Mouse (Mus musculus) hindbrain, embryonic 15.5 days (tissue): ENCODE results near the gene Nhsl1. TPM values are rescaled to one million over a fixed set of nuclear protein-coding genes. Genes with fewer than 3 reads are reported as not detected.
"Not testable (repeated sequence)": the region's sequence is repeated elsewhere in the genome, so short reads cannot be mapped to it uniquely, and the experiment has no call there.

Experiments used
- ATAC-seq: fragments of 200-750 bp; cut with Nextera tagmentation; 2 replicates; pipeline ENCODE4 v1.8.0; 2017; ENCODE audit warnings: low read depth, moderate number of reproducible peaks, moderate TSS enrichment; ENCODE audit not compliant: low FRiP score
- H3K27ac ChIP-seq: fragments of 300-500 bp; sonication (generic); replicated peaks from 2 replicates; pipeline ENCODE4 v1.5.1; 2015; ENCODE audit warnings: mild to moderate bottlenecking, inconsistent platforms
- H3K27me3 ChIP-seq: fragments of 300-500 bp; sonication (generic); 2 replicates; pipeline ENCODE4 v1.6.1; 2015; ENCODE audit warnings: control low read depth, inconsistent platforms
- H3K36me3 ChIP-seq: fragments of 300-500 bp; sonication (generic); 2 replicates; pipeline ENCODE4 v1.6.1; 2015; ENCODE audit warnings: control low read depth, inconsistent platforms
- H3K4me1 ChIP-seq: fragments of 300-500 bp; sonication (generic); replicated peaks from 2 replicates; pipeline ENCODE4 v1.6.1; 2015; ENCODE audit warnings: control low read depth, inconsistent platforms
- H3K4me2 ChIP-seq: fragments of 300-500 bp; sonication (generic); 2 replicates; pipeline ENCODE4 v1.6.1; 2015; ENCODE audit warnings: moderate library complexity, mild to moderate bottlenecking, inconsistent platforms
- H3K4me3 ChIP-seq: fragments of 300-500 bp; sonication (generic); 2 replicates; pipeline ENCODE4 v1.5.1; 2015; ENCODE audit warnings: mild to moderate bottlenecking, inconsistent platforms
- H3K9ac ChIP-seq: fragments of 300-500 bp; sonication (generic); 2 replicates; pipeline ENCODE4 v1.6.1; 2015; ENCODE audit warnings: inconsistent platforms
- H3K9me3 ChIP-seq: fragments of 300-500 bp; sonication (generic); 2 replicates; pipeline ENCODE4 v1.6.1; 2016; ENCODE audit warnings: control low read depth, inconsistent platforms
- WGBS: fragments of 180-500 bp; shearing (Covaris S2); methylation state at CpG from one replicate; pipeline ENCODE4 v1.1.7; 2015; 5-methylcytosine and 5-hydroxymethylcytosine counted together
- polyA plus RNA-seq: library from polyadenylated mRNA; unstranded; fragments of >200 nt; fragmentation: Nextera tagmentation; extraction: Ambion mirVana; gene quantifications from 2 replicates; pipeline ENCODE4 v1.2.1, GENCODE M21; 2015

Nhsl1 gene
- polyA plus RNA-seq, 1 experiment from 2014 or later = 15.6 TPM

GRCm38 (mm10) chr10:18430973-18431372 is 112.2 kb downstream of the Nhsl1 start:
- 1% methylated on average over 18 of the region's 18 CpGs for WGBS
- peak; percentile 85 for ATAC-seq

GRCm38 (mm10) chr10:18431546-18431945 is 112.8 kb downstream of the Nhsl1 start:
- Histone ChIP-seq H3K9me3 (no peaks in the 10 kb centered on the region), H3K27me3 (no peaks in the 10 kb centered on the region), H3K36me3 (peaks cover 8% of the 10 kb centered on the region), H3K4me3 (no peak overlapping the region; the same call in 1 of the 2 replicates), H3K4me2 (peak overlapping the region; percentile 62), H3K27ac (no peak overlapping the region), H3K4me1 (peaks cover 33% of the 10 kb centered on the region), H3K9ac (no peak overlapping the region)
- ATAC-seq = no peak
- WGBS = 79% methylated on average over 3 of the region's 3 CpGs

More at GRCm38 (mm10) chr10:18430973-18431372, 112.2 kb downstream of the Nhsl1 start:
- peaks cover 29% of the 10 kb centered on the region for H3K4me1 ChIP-seq
- peak overlapping the region; percentile 45 for H3K9ac ChIP-seq
- H3K4me2 ChIP-seq = peak overlapping the region; percentile 62
- H3K9me3 ChIP-seq = no peaks in the 10 kb centered on the region
- H3K27ac ChIP-seq = peak overlapping the region; percentile 68
- peak overlapping the region; percentile 39 for H3K4me3 ChIP-seq
- H3K27me3 ChIP-seq = no peaks in the 10 kb centered on the region
- peaks cover 8% of the 10 kb centered on the region for H3K36me3 ChIP-seq

- Histone ChIP-seq H3K4me3 (no peak overlapping the region), H3K9ac (no peak overlapping the region), H3K27me3 (no peaks in the 10 kb centered on the region), H3K27ac (no peak overlapping the region), H3K4me1 (peaks cover 41% of the 10 kb centered on the region), H3K4me2 (no peak overlapping the region), H3K36me3 (no peaks in the 10 kb centered on the region), H3K9me3 (no peaks in the 10 kb centered on the region)
- no peak for ATAC-seq
- WGBS = 66% methylated on average over 6 of the region's 6 CpGs
Measured at GRCm38 (mm10) chr10:18435454-18435853, 116.7 kb downstream of the Nhsl1 start.

- no peak overlapping the region for H3K4me2 ChIP-seq
- no peaks in the 10 kb centered on the region for H3K9me3 ChIP-seq
- no peak overlapping the region for H3K4me3 ChIP-seq
- no peaks in the 10 kb centered on the region for H3K36me3 ChIP-seq
- 57% methylated on average over 7 of the region's 7 CpGs for WGBS
- no peak for ATAC-seq
- peaks cover 36% of the 10 kb centered on the region for H3K4me1 ChIP-seq
- H3K27ac ChIP-seq = no peak overlapping the region
- no peak overlapping the region for H3K9ac ChIP-seq
- no peaks in the 10 kb centered on the region for H3K27me3 ChIP-seq
Measured at GRCm38 (mm10) chr10:18435938-18436337, 117.2 kb downstream of the Nhsl1 start.

- Histone ChIP-seq H3K4me2 (no peak overlapping the region), H3K9ac (no peak overlapping the region), H3K27me3 (no peaks in the 10 kb centered on the region), H3K27ac (0 out of 2 replicates have a peak overlapping the region, but pooled peaks have one; percentile 42), H3K36me3 (no peaks in the 10 kb centered on the region), H3K4me1 (peaks cover 28% of the 10 kb centered on the region), H3K4me3 (no peak overlapping the region), H3K9me3 (no peaks in the 10 kb centered on the region)
- no peak for ATAC-seq
- 48% methylated on average over 2 of the region's 2 CpGs for WGBS
Measured at GRCm38 (mm10) chr10:18437584-18437983, 118.8 kb downstream of the Nhsl1 start.

- 0 out of 2 replicates have a peak, but pooled peaks have one; percentile 45 for ATAC-seq
- H3K36me3 ChIP-seq = no peaks in the 10 kb centered on the region
- WGBS = 17% methylated on average over 6 of the region's 6 CpGs
- no peak overlapping the region for H3K4me3 ChIP-seq
- no peaks in the 10 kb centered on the region for H3K9me3 ChIP-seq
- H3K27ac ChIP-seq = peak overlapping the region; percentile 14; the same call in 1 of the 2 replicates
- H3K4me1 ChIP-seq = peaks cover 23% of the 10 kb centered on the region
- H3K27me3 ChIP-seq = no peaks in the 10 kb centered on the region
- H3K4me2 ChIP-seq = 0 out of 2 replicates have a peak overlapping the region, but pooled peaks have one; percentile 2
- no peak overlapping the region for H3K9ac ChIP-seq
Measured at GRCm38 (mm10) chr10:18445603-18446358, 127.0 kb downstream of the Nhsl1 start.

- Histone ChIP-seq H3K27me3 (no peaks in the 10 kb centered on the region), H3K9ac (no peak overlapping the region), H3K27ac (peak overlapping the region; percentile 14; the same call in 1 of the 2 replicates), H3K4me3 (no peak overlapping the region), H3K4me1 (peaks cover 23% of the 10 kb centered on the region), H3K36me3 (no peaks in the 10 kb centered on the region), H3K4me2 (0 out of 2 replicates have a peak overlapping the region, but pooled peaks have one; percentile 2), H3K9me3 (no peaks in the 10 kb centered on the region)
- peak; percentile 46; the same call in 1 of the 2 replicates for ATAC-seq
- 12% methylated on average over 5 of the region's 7 CpGs for WGBS
Measured at GRCm38 (mm10) chr10:18446359-18446820, 127.6 kb downstream of the Nhsl1 start.

- no peak overlapping the region for H3K4me2 ChIP-seq
- ATAC-seq = no peak
- H3K27me3 ChIP-seq = no peaks in the 10 kb centered on the region
- H3K4me1 ChIP-seq = peaks cover 23% of the 10 kb centered on the region
- no peaks in the 10 kb centered on the region for H3K36me3 ChIP-seq
- 62% methylated on average over 4 of the region's 4 CpGs for WGBS
- H3K9me3 ChIP-seq = no peaks in the 10 kb centered on the region
- H3K4me3 ChIP-seq = no peak overlapping the region
- H3K27ac ChIP-seq = no peak overlapping the region
- H3K9ac ChIP-seq = no peak overlapping the region
Measured at GRCm38 (mm10) chr10:18447299-18447698, 128.5 kb downstream of the Nhsl1 start.

- not testable (repeated sequence) for H3K27me3 ChIP-seq, ATAC-seq, H3K27ac ChIP-seq, H3K36me3 ChIP-seq, H3K4me2 ChIP-seq, H3K4me3 ChIP-seq, H3K9me3 ChIP-seq, H3K9ac ChIP-seq
- 89% methylated on average over 7 of the region's 7 CpGs for WGBS
- H3K4me1 ChIP-seq = peaks cover 31% of the 10 kb centered on the region
Measured at GRCm38 (mm10) chr10:18448896-18449295, 130.1 kb downstream of the Nhsl1 start.

- Histone ChIP-seq H3K9ac (no peak overlapping the region), H3K27me3 (no peaks in the 10 kb centered on the region), H3K36me3 (no peaks in the 10 kb centered on the region), H3K4me2 (no peak overlapping the region), H3K9me3 (no peaks in the 10 kb centered on the region), H3K27ac (no peak overlapping the region; the same call in 1 of the 2 replicates), H3K4me1 (peaks cover 35% of the 10 kb centered on the region), H3K4me3 (no peak overlapping the region)
- WGBS = 23% methylated on average over 4 of the region's 4 CpGs
- peak; percentile 83 for ATAC-seq
Measured at GRCm38 (mm10) chr10:18453380-18453779, 134.6 kb downstream of the Nhsl1 start.

- Histone ChIP-seq H3K9me3 (no peaks in the 10 kb centered on the region), H3K27me3 (no peaks in the 10 kb centered on the region), H3K27ac (no peak overlapping the region), H3K36me3 (no peaks in the 10 kb centered on the region), H3K4me1 (peaks cover 43% of the 10 kb centered on the region), H3K9ac (no peak overlapping the region), H3K4me3 (no peak overlapping the region), H3K4me2 (no peak overlapping the region)
- no peak for ATAC-seq
- WGBS = 78% methylated on average over 3 of the region's 3 CpGs
Measured at GRCm38 (mm10) chr10:18454161-18454560, 135.4 kb downstream of the Nhsl1 start.

- no peak overlapping the region for H3K27ac ChIP-seq
- peaks cover 49% of the 10 kb centered on the region for H3K4me1 ChIP-seq
- 87% methylated on average over 10 of the region's 10 CpGs for WGBS
- H3K9me3 ChIP-seq = no peaks in the 10 kb centered on the region
- H3K36me3 ChIP-seq = no peaks in the 10 kb centered on the region
- no peak overlapping the region for H3K4me2 ChIP-seq
- H3K27me3 ChIP-seq = no peaks in the 10 kb centered on the region
- no peak overlapping the region for H3K4me3 ChIP-seq
- no peak overlapping the region for H3K9ac ChIP-seq
- ATAC-seq = no peak
Measured at GRCm38 (mm10) chr10:18455301-18455920, 136.6 kb downstream of the Nhsl1 start.
